Mouse (Mus musculus) thymus, adult 2 months (tissue): Measurements from ENCODE around the gene Prlr. TPM values are rescaled to one million over a fixed set of nuclear protein-coding genes. Genes with fewer than 3 reads are reported as not detected.

Source experiments
- DNase-seq: peaks from one replicate; pipeline ENCODE4 v3.0.0; 2021
- H3K27ac ChIP-seq: fragments of 200-500 bp; 2 replicates; pipeline ENCODE4 v1.5.1; 2012; ENCODE audit warnings: low read length, control low read depth; ENCODE audit not compliant: control insufficient read depth, insufficient read depth
- H3K27me3 ChIP-seq: fragments of 200-500 bp; 2 replicates; pipeline ENCODE4 v1.6.1; 2012; ENCODE audit warnings: mild to moderate bottlenecking, low read length, moderate library complexity, mixed read lengths; ENCODE audit not compliant: control insufficient read depth, insufficient read depth
- H3K36me3 ChIP-seq: fragments of 200-500 bp; 2 replicates; pipeline ENCODE4 v1.6.1; 2012; ENCODE audit warnings: mild to moderate bottlenecking, low read length, moderate library complexity; ENCODE audit not compliant: control insufficient read depth, insufficient read depth
- H3K4me1 ChIP-seq: fragments of 200-500 bp; replicated peaks from 2 replicates; pipeline ENCODE4 v1.6.1; 2012; ENCODE audit warnings: low read length; ENCODE audit not compliant: control insufficient read depth, insufficient read depth
- H3K4me3 ChIP-seq: fragments of 200-500 bp; 2 replicates; pipeline ENCODE4 v1.5.1; 2012; ENCODE audit warnings: mild to moderate bottlenecking, low read length, control low read depth, moderate library complexity; ENCODE audit not compliant: control insufficient read depth, insufficient read depth
- CTCF ChIP-seq: fragments of 200-500 bp; IDR thresholded peaks from 2 replicates; pipeline ENCODE4 v1.5.1; 2012; ENCODE audit warnings: mild to moderate bottlenecking, control low read depth, low read length, moderate library complexity, borderline replicate concordance; ENCODE audit not compliant: control insufficient read depth, poor library complexity, insufficient read depth; ENCODE audit errors: extremely low read depth
- POLR2A ChIP-seq: fragments of 200-500 bp; IDR thresholded peaks from 2 replicates; pipeline ENCODE4 v1.6.1; 2012; ENCODE audit warnings: mild to moderate bottlenecking, low read length, control low read depth, moderate library complexity; ENCODE audit not compliant: control insufficient read depth, poor library complexity, insufficient read depth; ENCODE audit errors: extremely low read depth
- WGBS: fragments of 180-500 bp; shearing (Covaris S2); methylation state at CpG from one replicate; pipeline ENCODE4 v1.1.7; 2018; 5-methylcytosine and 5-hydroxymethylcytosine counted together
- polyA plus RNA-seq: library from polyadenylated mRNA; depleted of rRNA; stranded (reverse); fragments of >200 nt; gene quantifications from 2 replicates; pipeline ENCODE4 v1.2.3, GENCODE M21; 2012

Gene Prlr
- polyA plus RNA-seq, 1 experiment, result 0.16 TPM

DNA sequence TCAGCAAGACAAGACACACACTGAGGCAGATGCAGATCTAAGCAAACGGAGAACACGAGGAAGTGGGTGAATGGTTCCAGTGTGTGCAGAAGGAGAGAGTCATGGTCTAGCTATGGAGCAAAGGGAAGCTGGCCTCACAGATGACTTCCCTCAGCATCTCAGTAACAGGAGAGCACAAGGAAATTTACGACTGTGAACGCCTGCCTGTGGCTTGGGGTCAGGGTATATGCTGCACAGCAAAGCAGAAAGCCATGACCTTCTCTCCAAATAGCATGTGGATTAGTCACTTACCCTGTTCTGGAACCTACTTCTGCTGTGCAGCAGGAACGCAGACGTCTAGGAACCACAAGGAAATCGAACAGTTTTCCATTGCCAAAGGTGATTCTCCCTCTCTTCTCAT lies 1.4 kb upstream of the Prlr start:
- H3K4me1 ChIP-seq, result peaks cover 7% of the 10 kb centered on the region
- no peak for DNase-seq
- 43% methylated on average over 7 of the region's 7 CpGs for WGBS
- 0 out of 2 replicates have a peak, but pooled peaks cover 2% of the 10 kb centered on the region for H3K27me3 ChIP-seq
- no peak for TF ChIP-seq POLR2A
- H3K27ac ChIP-seq, result no peak overlapping the region
- no peak overlapping the region for H3K4me3 ChIP-seq
- H3K36me3 ChIP-seq, result no peaks in the 10 kb centered on the region

DNA sequence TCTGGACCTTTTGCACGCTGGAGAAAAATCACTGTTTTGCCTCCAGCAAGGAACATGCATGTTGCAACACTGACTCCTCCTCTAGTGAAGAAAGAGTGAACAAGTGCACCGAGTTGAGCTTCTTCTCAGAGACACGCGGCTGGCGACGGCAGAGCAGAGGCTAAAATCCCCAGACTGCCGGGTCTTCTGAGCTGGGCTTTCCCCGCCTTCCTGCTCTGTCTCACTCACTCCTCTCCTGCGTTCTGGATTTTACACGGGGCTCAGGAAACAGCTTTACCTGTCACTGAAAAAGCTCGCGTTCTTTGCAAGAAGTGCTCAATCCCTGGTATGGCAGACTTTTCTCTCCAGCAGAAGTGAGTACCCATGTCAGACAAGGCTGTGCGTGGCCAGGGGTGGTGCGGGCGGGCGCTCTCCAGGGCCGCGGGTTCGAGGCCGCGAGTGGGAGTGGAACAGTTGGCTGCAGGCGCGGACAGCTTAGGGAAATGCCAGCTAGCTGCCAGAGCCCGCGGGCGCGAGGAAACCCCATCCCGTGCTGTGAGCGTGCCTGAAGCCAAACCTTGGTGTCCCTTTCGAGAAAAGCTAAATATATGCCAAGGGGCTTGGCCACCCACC lies 587 bp downstream of the Prlr start:
- Histone ChIP-seq H3K4me3 (peak overlapping the region; percentile 18), H3K27me3 (0 out of 2 replicates have a peak, but pooled peaks cover 2% of the 10 kb centered on the region), H3K27ac (no peak overlapping the region), H3K4me1 (peaks cover 7% of the 10 kb centered on the region), H3K36me3 (no peaks in the 10 kb centered on the region)
- TF ChIP-seq CTCF, result no peak
- no peak for TF ChIP-seq POLR2A
- WGBS, result 4% methylated on average over 30 of the region's 30 CpGs
- DNase-seq, result peak; percentile 1

DNA sequence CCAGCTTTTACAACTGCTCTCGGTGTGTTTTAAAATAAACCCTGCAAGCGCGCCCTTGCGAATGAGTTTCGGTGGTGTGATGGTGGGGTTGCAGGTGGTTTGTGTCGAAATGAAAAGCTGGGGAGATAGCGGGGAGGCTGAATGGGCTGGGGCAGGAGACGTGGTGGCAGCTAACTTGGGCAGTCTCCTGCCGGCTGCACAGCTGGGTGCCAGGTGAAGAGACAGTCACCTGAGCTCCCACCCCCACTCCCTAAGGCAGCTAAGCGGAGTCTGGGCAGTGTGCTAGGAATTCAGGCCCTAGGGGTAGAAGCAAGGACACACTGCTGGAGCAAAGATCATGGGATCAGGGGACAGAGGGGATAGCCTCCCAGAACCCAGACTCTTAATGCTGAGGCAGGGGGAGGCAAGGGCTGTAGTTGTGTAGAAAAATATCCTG lies 1.1 kb downstream of the Prlr start:
- H3K4me3 ChIP-seq, result peak overlapping the region; percentile 18
- H3K36me3 ChIP-seq, result no peaks in the 10 kb centered on the region
- 0 out of 2 replicates have a peak, but pooled peaks cover 2% of the 10 kb centered on the region for H3K27me3 ChIP-seq
- H3K4me1 ChIP-seq, result peaks cover 7% of the 10 kb centered on the region
- no peak overlapping the region for H3K27ac ChIP-seq
- WGBS, result 9% methylated on average over 10 of the region's 10 CpGs
- no peak for TF ChIP-seq CTCF
- no peak for TF ChIP-seq POLR2A
- no peak for DNase-seq

DNA sequence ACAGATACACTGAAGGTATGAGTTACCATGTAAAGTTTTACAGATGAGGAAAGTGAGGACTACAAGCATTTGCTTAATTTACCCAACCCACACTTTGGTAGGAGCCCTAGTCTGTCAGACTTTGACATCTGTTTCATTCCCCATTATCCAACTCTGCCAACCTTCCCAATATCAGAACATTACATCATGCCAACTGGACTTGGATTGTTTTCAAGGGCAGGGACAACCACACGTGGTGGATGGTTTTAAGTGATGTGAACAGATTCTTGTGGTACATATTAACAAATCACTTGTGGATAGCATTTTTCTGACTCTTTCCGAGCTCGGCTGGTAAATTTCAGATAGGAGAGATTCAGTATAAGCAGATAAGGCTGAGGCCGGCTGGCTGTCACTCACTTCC lies 3.7 kb downstream of the Prlr start:
- no peak for DNase-seq
- 91% methylated on average over 4 of the region's 4 CpGs for WGBS
- no peak overlapping the region for H3K4me3 ChIP-seq
- H3K36me3 ChIP-seq, result no peaks in the 10 kb centered on the region
- peaks cover 7% of the 10 kb centered on the region for H3K4me1 ChIP-seq
- TF ChIP-seq CTCF, result no peak
- 0 out of 2 replicates have a peak, but pooled peaks cover 2% of the 10 kb centered on the region for H3K27me3 ChIP-seq
- H3K27ac ChIP-seq, result no peak overlapping the region

DNA sequence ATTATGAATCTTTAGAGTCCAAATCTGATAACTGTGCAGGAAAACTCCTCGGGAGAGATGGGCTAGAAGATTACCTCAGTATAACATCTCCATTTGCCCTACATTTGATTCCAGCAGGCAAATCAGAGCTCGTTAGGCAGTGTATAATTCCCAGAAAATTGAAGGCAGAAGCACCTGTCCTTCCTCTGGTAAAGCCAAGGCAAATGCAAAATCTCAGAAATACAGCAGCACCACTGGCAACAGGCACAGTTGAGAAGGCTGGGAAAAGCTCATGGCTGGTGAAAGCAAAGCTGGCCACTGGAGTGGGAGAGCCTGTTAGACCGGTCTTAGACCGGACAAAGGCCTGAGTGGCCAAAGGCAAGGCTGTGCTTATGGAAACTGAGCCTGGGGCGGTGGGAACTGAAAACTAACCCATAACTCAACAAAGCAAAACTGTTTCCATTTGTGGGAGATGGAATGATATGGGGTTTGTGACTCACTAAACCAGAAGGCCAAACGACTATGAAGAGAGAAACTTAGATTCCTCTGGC lies 15.1 kb downstream of the Prlr start:
- H3K4me1 ChIP-seq, result no peaks in the 10 kb centered on the region
- 87% methylated on average over 6 of the region's 6 CpGs for WGBS
- H3K27me3 ChIP-seq, result no peaks in the 10 kb centered on the region
- DNase-seq, result no peak
- TF ChIP-seq CTCF, result no peak
- no peak for TF ChIP-seq POLR2A
- H3K4me3 ChIP-seq, result no peak overlapping the region
- H3K27ac ChIP-seq, result no peak overlapping the region
- H3K36me3 ChIP-seq, result no peaks in the 10 kb centered on the region

DNA sequence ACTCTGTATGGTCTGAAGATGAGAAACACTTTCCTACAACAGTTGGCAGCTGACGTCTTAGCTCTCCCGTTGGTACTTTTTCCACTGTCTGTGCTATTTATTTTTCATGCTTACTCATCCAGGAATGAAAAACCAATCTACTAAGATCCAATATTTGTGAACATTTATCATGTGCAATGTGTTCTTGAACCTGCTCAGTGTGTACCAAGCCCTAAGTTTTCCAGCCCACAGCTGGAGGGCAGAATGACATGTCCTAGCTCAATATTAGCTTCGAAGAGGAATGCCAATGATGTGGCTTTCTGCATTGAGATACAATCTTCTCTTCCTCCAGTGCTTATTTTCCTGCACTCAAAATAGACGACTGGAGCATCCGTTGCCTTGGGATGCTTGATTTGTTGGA lies 24.0 kb downstream of the Prlr start:
- Histone ChIP-seq H3K27ac (no peak overlapping the region), H3K36me3 (no peaks in the 10 kb centered on the region), H3K4me1 (no peaks in the 10 kb centered on the region), H3K27me3 (no peaks in the 10 kb centered on the region), H3K4me3 (no peak overlapping the region)
- no peak for DNase-seq
- TF ChIP-seq CTCF, result no peak
- TF ChIP-seq POLR2A, result no peak
- 90% methylated on average over 5 of the region's 5 CpGs for WGBS

DNA sequence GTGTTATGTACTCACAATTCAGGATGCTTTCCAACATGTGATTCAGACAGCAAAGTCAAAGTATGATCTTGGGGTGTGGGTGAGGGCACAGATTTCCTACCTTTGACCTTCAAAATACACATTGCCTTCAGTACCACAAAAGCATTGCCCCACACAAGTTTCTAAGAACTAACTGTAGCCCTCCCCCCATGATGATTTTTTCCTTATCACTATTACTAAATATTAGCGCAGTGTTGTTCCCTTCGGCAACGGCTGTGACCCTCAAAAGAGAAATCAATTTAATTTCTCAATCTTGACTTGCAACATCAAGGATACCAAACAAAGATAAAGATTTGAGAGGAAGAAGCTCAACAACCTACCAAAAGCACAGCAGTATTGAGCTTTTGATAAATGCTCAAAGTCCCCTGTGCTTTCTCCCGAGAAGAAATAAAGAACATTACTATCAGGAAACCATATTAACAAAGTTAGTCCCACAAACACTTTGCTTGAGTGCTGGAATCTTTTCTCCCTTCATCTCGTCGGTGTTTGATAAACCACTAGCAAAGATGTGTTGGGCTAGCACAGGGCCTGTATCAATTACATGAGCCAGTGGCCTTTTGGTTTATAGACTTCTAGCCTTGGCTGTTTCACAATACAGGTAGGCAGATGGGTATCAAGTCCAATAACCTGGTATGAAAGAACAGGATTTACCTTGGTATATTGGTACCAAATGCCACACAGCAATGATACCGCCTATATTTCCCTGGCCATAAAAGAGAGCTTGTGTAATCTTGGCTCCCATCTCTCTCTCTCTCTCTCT lies 25.7 kb downstream of the Prlr start:
- H3K4me3 ChIP-seq, result no peak overlapping the region
- no peak for DNase-seq
- TF ChIP-seq CTCF (no peak), POLR2A (no peak)
- no peak overlapping the region for H3K27ac ChIP-seq
- 99% methylated on average over 7 of the region's 7 CpGs for WGBS
- no peaks in the 10 kb centered on the region for H3K4me1 ChIP-seq
- H3K36me3 ChIP-seq, result no peaks in the 10 kb centered on the region
- no peaks in the 10 kb centered on the region for H3K27me3 ChIP-seq
